Mouse (Mus musculus): Measurements from ENCODE around the gene Ppp3r1.

Ppp3r1 gene

GRCm38 (mm10) chr11:17158858-17159737 is at the start of gene Ppp3r1:
Gene Ppp3r1, plus strand, starts transcription at chr11:17159263.
- peak; percentile 98 for DNase-seq

GRCm38 (mm10) chr11:17112419-17113090 is 46.5 kb upstream of the Ppp3r1 start:
- DNase-seq: no peak

GRCm38 (mm10) chr11:17126418-17126817 is 32.6 kb upstream of the Ppp3r1 start:
- DNase-seq: no peak

GRCm38 (mm10) chr11:17135638-17136037 is 23.4 kb upstream of the Ppp3r1 start:
- no peak for DNase-seq

GRCm38 (mm10) chr11:17138306-17139033 is 20.6 kb upstream of the Ppp3r1 start:
- DNase-seq: no peak

- peak; percentile 63 for DNase-seq
These were observed 727 bp downstream of the Ppp3r1 start for GRCm38 (mm10) chr11:17159738-17160241.

- peak; percentile 50 for DNase-seq
These were observed 1.2 kb downstream of the Ppp3r1 start for GRCm38 (mm10) chr11:17160242-17160641.

- DNase-seq: no peak
These were observed 4.9 kb downstream of the Ppp3r1 start for GRCm38 (mm10) chr11:17163956-17164355.

- no peak for DNase-seq
These were observed 7.6 kb downstream of the Ppp3r1 start for GRCm38 (mm10) chr11:17166627-17167026.

- DNase-seq: no peak
These were observed 10.2 kb downstream of the Ppp3r1 start for GRCm38 (mm10) chr11:17169262-17169661.

GRCm38 (mm10) chr11:17170938-17171729 is 12.1 kb downstream of the Ppp3r1 start:
- DNase-seq: no peak

GRCm38 (mm10) chr11:17172300-17172699 is 13.2 kb downstream of the Ppp3r1 start:
- no peak for DNase-seq

- no peak for DNase-seq
These were observed 17.6 kb downstream of the Ppp3r1 start for GRCm38 (mm10) chr11:17176638-17177037.

GRCm38 (mm10) chr11:17180753-17181152 is 21.7 kb downstream of the Ppp3r1 start:
- DNase-seq: no peak

GRCm38 (mm10) chr11:17181807-17182206 is 22.7 kb downstream of the Ppp3r1 start, which contains the start of gene Wdr92:
Gene Wdr92, plus strand, starts transcription at chr11:17182107.
- no peak for DNase-seq

GRCm38 (mm10) chr11:17183165-17183564 is 24.1 kb downstream of the Ppp3r1 start:
- DNase-seq: no peak

- no peak for DNase-seq
These were observed 28.6 kb downstream of the Ppp3r1 start for GRCm38 (mm10) chr11:17187649-17188048.

GRCm38 (mm10) chr11:17188786-17189185 is 29.7 kb downstream of the Ppp3r1 start:
- DNase-seq: no peak

- peak; percentile 34 for DNase-seq
These were observed 33.2 kb downstream of the Ppp3r1 start for GRCm38 (mm10) chr11:17192151-17192844.

GRCm38 (mm10) chr11:17199170-17199569 is 40.1 kb downstream of the Ppp3r1 start:
- DNase-seq: no peak

- DNase-seq: no peak
These were observed 40.9 kb downstream of the Ppp3r1 start for GRCm38 (mm10) chr11:17199840-17200501.
